8 mouse cellular contexts compared by ENCODE assay signal in the genomic region with DNA sequence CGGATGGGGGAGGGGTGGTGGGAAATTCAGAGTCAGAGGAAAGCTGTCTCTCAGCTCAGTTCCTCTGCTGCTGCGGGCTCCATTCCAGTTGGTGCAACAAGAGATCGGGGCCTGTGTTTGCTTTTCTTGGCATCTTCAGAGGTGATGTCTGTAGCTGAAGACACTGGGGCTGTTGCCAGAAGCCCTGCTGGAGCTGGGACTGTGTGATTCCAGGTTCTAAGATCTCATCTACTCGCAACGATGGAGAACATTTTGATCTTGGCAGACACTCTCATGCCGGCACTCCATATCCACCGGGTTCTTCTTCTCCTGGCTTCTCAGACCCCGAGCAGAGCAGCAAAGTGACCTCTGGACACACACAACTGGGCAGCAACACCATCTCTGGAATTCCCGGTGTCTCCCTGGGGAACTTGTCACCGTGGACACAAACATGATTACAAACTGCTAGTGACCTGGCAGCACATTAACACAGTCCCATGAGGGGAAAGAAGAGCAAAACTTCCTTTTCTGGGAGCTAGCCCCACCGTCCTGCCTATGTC. TPM values are rescaled to one million over a fixed set of nuclear protein-coding genes. Genes with fewer than 3 reads are reported as not detected.
A peak's percentile ranks its signal among the peaks of the same experiment; 100 is the strongest.
DNase-seq lines count a peak whose midpoint lies in the region; ATAC-seq and TF ChIP-seq lines count a peak whose summit lies in the region.
"Had no signal": no experiment of that assay in that cellular context is flagged by ENCODE, and none has a peak within 500 bp of the region (broad histone marks: within the 10 kb centered on the region; RNA-seq: fewer than 3 reads in every experiment).

No protein-coding gene starts in this region.

- H3K4me3 ChIP-seq in limb, embryonic 14.5 days (replicated peaks; ENCODE audit: low read length), result no peak overlapping the region
- H3K4me3 ChIP-seq in stomach, embryonic 16.5 days (replicated peaks; ENCODE audit: low read length), result no peak overlapping the region

- WGBS in limb, embryonic 14.5 days, result 48% methylated on average over 11 of the region's 11 CpGs
- 50% methylated on average over 11 of the region's 11 CpGs for WGBS in stomach, embryonic 16.5 days

- H3K27me3 ChIP-seq in limb, embryonic 14.5 days (ENCODE audit: control insufficient read depth, insufficient read depth, low read length), result no peaks in the 10 kb centered on the region
- H3K27me3 ChIP-seq in stomach, embryonic 16.5 days (ENCODE audit: control insufficient read depth, insufficient read depth, low read length), result no peaks in the 10 kb centered on the region

- H3K9ac ChIP-seq in limb, embryonic 14.5 days (ENCODE audit: low read depth, low read length, severe bottlenecking), result no peak overlapping the region
- H3K9ac ChIP-seq in stomach, embryonic 16.5 days (ENCODE audit: low read length), result no peak overlapping the region

- DNase-seq in urinary bladder, postnatal 36 days (ENCODE audit: low spot score in 2 of 2), result peak; percentile 6 to 60
- no peak for DNase-seq in urinary bladder, adult 2 months (ENCODE audit: low spot score)
- peak; percentile 6 to 9 for DNase-seq in frontal cortex, postnatal 36 days (ENCODE audit: low spot score in 2 of 2)
- DNase-seq in heart, postnatal 4 days, result peak; percentile 77
- DNase-seq in limb, embryonic 14.5 days (ENCODE audit: low spot score), result peak; percentile 52

- H3K36me3 ChIP-seq in limb, embryonic 14.5 days (ENCODE audit: control insufficient read depth, insufficient read depth, low read length), result no peaks in the 10 kb centered on the region
- no peaks in the 10 kb centered on the region for H3K36me3 ChIP-seq in stomach, embryonic 16.5 days (ENCODE audit: control insufficient read depth, insufficient read depth, low read length)

- TF ChIP-seq POLR2A in limb, embryonic 14.5 days (IDR thresholded peaks at IDR 0.05; ENCODE audit: borderline replicate concordance, extremely low read depth, insufficient read depth, insufficient read length), result no peak

- ATAC-seq in limb, embryonic 14.5 days (ENCODE audit: low FRiP score, low read depth), result peak; percentile 42
- peak; percentile 31; the same call in 1 of the 2 replicates for ATAC-seq in stomach, embryonic 16.5 days (ENCODE audit: insufficient read depth, low FRiP score)
- no peak for ATAC-seq in megakaryocyte-erythroid progenitor cell, adult 5-6 weeks (replicated peaks; ENCODE audit: low FRiP score, low TSS enrichment, poor library complexity, severe bottlenecking)

- no peak overlapping the region for H3K27ac ChIP-seq in limb, embryonic 14.5 days (replicated peaks; ENCODE audit: low read depth, low read length)
- H3K27ac ChIP-seq in stomach, embryonic 16.5 days (ENCODE audit: low read length), result no peak overlapping the region

- H3K9me3 ChIP-seq in limb, embryonic 14.5 days (ENCODE audit: control insufficient read depth, low read length), result no peaks in the 10 kb centered on the region
- no peaks in the 10 kb centered on the region for H3K9me3 ChIP-seq in stomach, embryonic 16.5 days (replicated peaks; ENCODE audit: control insufficient read depth, low read length)

- H3K4me2 ChIP-seq in limb, embryonic 14.5 days (replicated peaks; ENCODE audit: low read depth, low read length, severe bottlenecking), result peak overlapping the region; percentile 1; the same call in 1 of the 2 replicates
- peak overlapping the region; percentile 3; the same call in 1 of the 2 replicates for H3K4me2 ChIP-seq in stomach, embryonic 16.5 days (ENCODE audit: low read depth, low read length)

- H3K4me1 ChIP-seq in limb, embryonic 14.5 days (ENCODE audit: control insufficient read depth, insufficient read depth, low read length), result peaks cover 6% of the 10 kb centered on the region; the same call in 1 of the 2 replicates
- 0 out of 2 replicates have a peak, but pooled peaks cover 9% of the 10 kb centered on the region for H3K4me1 ChIP-seq in stomach, embryonic 16.5 days (ENCODE audit: control insufficient read depth, insufficient read depth, low read length)

RNA-seq across cellular contexts. Expression of a gene that starts 0.9 kb away (rescaled TPM):
- polyA plus RNA-seq in urinary bladder, adult 2 months (2012; rRNA removed), result 48.8 and 53.3 TPM in 2 replicates
- 10 to 100 TPM; 31.5 to 36.1 TPM for total RNA-seq in heart, postnatal 4 days (2021)
- 35.8 and 38.6 TPM in 2 replicates for polyA plus RNA-seq in limb, embryonic 14.5 days (2012; rRNA removed)
- polyA plus RNA-seq in limb, embryonic 14.5 days (2014; fragmentation: Nextera tagmentation; extraction: Ambion mirVana), result 42.2 and 61.6 TPM in 2 replicates
- polyA plus RNA-seq in stomach, embryonic 16.5 days (2015; fragmentation: Nextera tagmentation; extraction: Ambion mirVana), result 57.4 and 64.1 TPM in 2 replicates
- total RNA-seq in megakaryocyte-erythroid progenitor cell, adult 5-6 weeks (2014; fragmentation: Nextera tagmentation), result 1.5 TPM in 1 of 2 replicates, not detected in the other
- 6.5 and 8.8 TPM in 2 replicates for total RNA-seq in megakaryocyte-erythroid progenitor cell, adult 5-6 weeks (2017)
- total RNA-seq: neutrophil, adult 5-6 weeks had no signal

RNA-seq across cellular contexts. Expression of a gene that starts 52.8 kb away (rescaled TPM):
- not detected in 2 replicates for polyA plus RNA-seq in urinary bladder, adult 2 months (2012; rRNA removed)
- not detected for total RNA-seq in heart, postnatal 4 days (2021)
- polyA plus RNA-seq in limb, embryonic 14.5 days (2012; rRNA removed), result 0.11 TPM in 1 of 2 replicates, not detected in the other
- polyA plus RNA-seq in limb, embryonic 14.5 days (2014; fragmentation: Nextera tagmentation; extraction: Ambion mirVana), result 0.10 TPM in 1 of 2 replicates, not detected in the other
- polyA plus RNA-seq in stomach, embryonic 16.5 days (2015; fragmentation: Nextera tagmentation; extraction: Ambion mirVana), result 0.11 and 0.41 TPM in 2 replicates
- total RNA-seq in megakaryocyte-erythroid progenitor cell, adult 5-6 weeks (2014; fragmentation: Nextera tagmentation), result not detected in 2 replicates
- not detected in 2 replicates for total RNA-seq in megakaryocyte-erythroid progenitor cell, adult 5-6 weeks (2017)
- total RNA-seq: neutrophil, adult 5-6 weeks had no signal

RNA-seq across cellular contexts. Expression of a gene that starts 55.0 kb away (rescaled TPM):
- polyA plus RNA-seq in urinary bladder, adult 2 months (2012; rRNA removed), result 18.3 and 22.5 TPM in 2 replicates
- 10 to 100 TPM; 18.5 to 20.0 TPM for total RNA-seq in heart, postnatal 4 days (2021)
- polyA plus RNA-seq in limb, embryonic 14.5 days (2012; rRNA removed), result 22.3 TPM in 2 replicates
- polyA plus RNA-seq in limb, embryonic 14.5 days (2014; fragmentation: Nextera tagmentation; extraction: Ambion mirVana), result 30.6 and 32.0 TPM in 2 replicates
- polyA plus RNA-seq in stomach, embryonic 16.5 days (2015; fragmentation: Nextera tagmentation; extraction: Ambion mirVana), result 28.0 and 28.9 TPM in 2 replicates
- total RNA-seq in megakaryocyte-erythroid progenitor cell, adult 5-6 weeks (2014; fragmentation: Nextera tagmentation), result 20.2 and 21.1 TPM in 2 replicates
- 20.9 and 35.4 TPM in 2 replicates for total RNA-seq in megakaryocyte-erythroid progenitor cell, adult 5-6 weeks (2017)
